Mouse (Mus musculus): ENCODE measurements around the gene Foxo6. TPM values are rescaled to one million over a fixed set of nuclear protein-coding genes. Genes with fewer than 3 reads are reported as not detected.
A peak's percentile ranks its signal among the peaks of the same experiment; 100 is the strongest.

Gene Foxo6
- polyA plus RNA-seq, 1 experiment: 0.76 TPM

DNA sequence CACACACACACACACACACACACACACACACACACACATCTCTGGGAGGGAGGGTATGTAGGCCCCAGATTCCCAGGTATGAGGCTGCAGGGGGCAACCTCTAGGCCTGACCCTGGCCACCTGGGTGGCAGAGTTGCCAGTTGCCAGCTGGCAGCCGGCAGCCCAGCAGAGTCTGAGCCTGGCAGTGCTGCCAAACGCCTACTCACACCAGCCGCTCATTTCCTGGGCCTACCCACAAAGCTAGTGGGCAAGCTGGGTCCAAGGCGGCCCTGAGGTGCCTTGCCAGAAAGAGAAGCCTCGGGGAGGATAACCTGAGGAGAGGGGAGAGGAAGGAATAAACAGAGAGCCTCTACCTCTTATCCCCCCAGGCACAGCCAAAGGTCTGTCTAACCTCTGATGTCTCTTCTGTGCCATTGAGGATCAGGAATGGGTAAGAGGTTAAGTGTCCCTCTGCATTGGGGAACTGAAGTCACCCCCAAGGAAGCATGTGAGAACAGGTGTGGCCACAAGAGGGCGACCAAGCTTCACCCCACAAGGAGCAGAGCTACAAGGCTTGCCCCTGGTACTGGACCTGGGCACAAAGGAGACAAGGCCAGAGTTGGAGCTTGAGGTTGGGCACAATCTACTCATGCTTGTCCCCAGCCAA is 61.9 kb downstream of the Foxo6 start:
- H3K4me3 ChIP-seq (ENCODE audit: insufficient read depth, poor library complexity, severe bottlenecking): no peak overlapping the region
- no peaks in the 10 kb centered on the region for H3K27me3 ChIP-seq (ENCODE audit: control insufficient read depth, insufficient read depth, insufficient read length)
- no peak overlapping the region for H3ac ChIP-seq (ENCODE audit: control insufficient read depth, insufficient read length, low read depth)
- H3K79me2 ChIP-seq (ENCODE audit: control insufficient read depth, insufficient read depth): no peaks in the 10 kb centered on the region
- no peaks in the 10 kb centered on the region for H3K79me3 ChIP-seq (ENCODE audit: low read depth)
- H3K36me3 ChIP-seq (ENCODE audit: control insufficient read depth, insufficient read depth): no peaks in the 10 kb centered on the region
- no peak for TF ChIP-seq MAX (IDR thresholded peaks at IDR 0.05)
- TF ChIP-seq CTCF (IDR thresholded peaks at IDR 0.05; ENCODE audit: control insufficient read depth, insufficient read depth, insufficient read length): peak; percentile 86

DNA sequence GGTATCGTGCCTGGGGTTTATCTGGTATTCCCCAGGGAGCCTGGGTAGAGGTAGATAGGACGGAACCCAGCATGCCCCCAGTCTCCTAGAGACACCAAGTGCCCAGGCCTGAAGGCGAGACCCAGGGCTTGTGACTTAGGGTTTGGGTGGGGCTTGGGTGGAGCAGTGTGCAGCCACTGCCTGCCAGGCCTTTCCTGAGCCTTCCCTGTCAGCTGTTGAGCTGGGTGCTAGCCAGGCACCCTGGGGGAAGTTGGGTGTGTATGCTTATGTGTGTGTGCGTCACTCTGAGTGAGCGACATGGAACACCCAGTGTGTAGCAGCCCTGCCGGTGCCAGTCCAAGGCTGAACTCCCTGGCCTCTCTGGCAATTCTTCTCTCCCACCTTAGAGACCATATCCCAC is 63.3 kb downstream of the Foxo6 start:
- Histone ChIP-seq H3K27me3 (ENCODE audit: control insufficient read depth, insufficient read depth, insufficient read length) (no peaks in the 10 kb centered on the region), H3K36me3 (ENCODE audit: control insufficient read depth, insufficient read depth) (no peaks in the 10 kb centered on the region), H3K4me3 (ENCODE audit: insufficient read depth, poor library complexity, severe bottlenecking) (no peak overlapping the region), H3ac (ENCODE audit: control insufficient read depth, insufficient read length, low read depth) (no peak overlapping the region), H3K79me2 (ENCODE audit: control insufficient read depth, insufficient read depth) (no peaks in the 10 kb centered on the region), H3K79me3 (ENCODE audit: low read depth) (no peaks in the 10 kb centered on the region)
- peak; percentile 82 for TF ChIP-seq MYOD1 (IDR thresholded peaks at IDR 0.05; ENCODE audit: control insufficient read depth, insufficient read length, low read depth)
- TF ChIP-seq FOSL1 (IDR thresholded peaks at IDR 0.05; ENCODE audit: insufficient read depth, low read length, poor library complexity, severe bottlenecking): no peak

- TF ChIP-seq USF1 (IDR thresholded peaks at IDR 0.05; ENCODE audit: low read depth): no peak
- TF ChIP-seq MYOD1 (IDR thresholded peaks at IDR 0.05; ENCODE audit: control insufficient read depth, insufficient read length, low read depth): no peak
- TF ChIP-seq MYOG (IDR thresholded peaks at IDR 0.05; ENCODE audit: control insufficient read depth, extremely low read depth, insufficient read length): no peak
- TF ChIP-seq FOSL1 (IDR thresholded peaks at IDR 0.05; ENCODE audit: insufficient read depth, low read length, poor library complexity, severe bottlenecking): no peak
- no peak for TF ChIP-seq MAX (IDR thresholded peaks at IDR 0.05)
- TF ChIP-seq CTCF (IDR thresholded peaks at IDR 0.05; ENCODE audit: control insufficient read depth, insufficient read depth, insufficient read length): no peak
- no peak for TF ChIP-seq CEBPB (IDR thresholded peaks at IDR 0.05; ENCODE audit: low read depth)
- Histone ChIP-seq H3K27me3 (ENCODE audit: control insufficient read depth, insufficient read depth, insufficient read length) (no peaks in the 10 kb centered on the region), H3K36me3 (ENCODE audit: control insufficient read depth, insufficient read depth) (no peaks in the 10 kb centered on the region), H3ac (ENCODE audit: control insufficient read depth, insufficient read length, low read depth) (no peak overlapping the region), H3K79me3 (ENCODE audit: low read depth) (no peaks in the 10 kb centered on the region), H3K4me3 (ENCODE audit: insufficient read depth, poor library complexity, severe bottlenecking) (no peak overlapping the region), H3K79me2 (ENCODE audit: control insufficient read depth, insufficient read depth) (no peaks in the 10 kb centered on the region)
Measured at GRCm38 (mm10) chr4:120223108-120223745, 63.9 kb downstream of the Foxo6 start.

GRCm38 (mm10) chr4:120221708-120222107 is 65.4 kb downstream of the Foxo6 start:
- Histone ChIP-seq H3K27me3 (ENCODE audit: control insufficient read depth, insufficient read depth, insufficient read length) (no peaks in the 10 kb centered on the region), H3K36me3 (ENCODE audit: control insufficient read depth, insufficient read depth) (no peaks in the 10 kb centered on the region), H3K4me3 (ENCODE audit: insufficient read depth, poor library complexity, severe bottlenecking) (no peak overlapping the region), H3K79me3 (ENCODE audit: low read depth) (no peaks in the 10 kb centered on the region), H3K79me2 (ENCODE audit: control insufficient read depth, insufficient read depth) (no peaks in the 10 kb centered on the region), H3ac (ENCODE audit: control insufficient read depth, insufficient read length, low read depth) (no peak overlapping the region)
- TF ChIP-seq USF1 (IDR thresholded peaks at IDR 0.05; ENCODE audit: low read depth) (no peak), FOSL1 (IDR thresholded peaks at IDR 0.05; ENCODE audit: insufficient read depth, low read length, poor library complexity, severe bottlenecking) (no peak), MAX (IDR thresholded peaks at IDR 0.05) (no peak), MYOD1 (IDR thresholded peaks at IDR 0.05; ENCODE audit: control insufficient read depth, insufficient read length, low read depth) (no peak), MYOG (IDR thresholded peaks at IDR 0.05; ENCODE audit: control insufficient read depth, extremely low read depth, insufficient read length) (no peak), CTCF (IDR thresholded peaks at IDR 0.05; ENCODE audit: control insufficient read depth, insufficient read depth, insufficient read length) (no peak), CEBPB (IDR thresholded peaks at IDR 0.05; ENCODE audit: low read depth) (no peak)

GRCm38 (mm10) chr4:120218878-120219277 is 68.3 kb downstream of the Foxo6 start:
- Histone ChIP-seq H3ac (ENCODE audit: control insufficient read depth, insufficient read length, low read depth) (no peak overlapping the region), H3K27me3 (ENCODE audit: control insufficient read depth, insufficient read depth, insufficient read length) (no peaks in the 10 kb centered on the region), H3K79me2 (ENCODE audit: control insufficient read depth, insufficient read depth) (no peaks in the 10 kb centered on the region), H3K79me3 (ENCODE audit: low read depth) (no peaks in the 10 kb centered on the region), H3K36me3 (ENCODE audit: control insufficient read depth, insufficient read depth) (no peaks in the 10 kb centered on the region), H3K4me3 (ENCODE audit: insufficient read depth, poor library complexity, severe bottlenecking) (no peak overlapping the region)
- TF ChIP-seq MYOD1 (IDR thresholded peaks at IDR 0.05; ENCODE audit: control insufficient read depth, insufficient read length, low read depth): no peak
- TF ChIP-seq MYOG (IDR thresholded peaks at IDR 0.05; ENCODE audit: control insufficient read depth, extremely low read depth, insufficient read length): no peak
- TF ChIP-seq FOSL1 (IDR thresholded peaks at IDR 0.05; ENCODE audit: insufficient read depth, low read length, poor library complexity, severe bottlenecking): no peak
- no peak for TF ChIP-seq MAX (IDR thresholded peaks at IDR 0.05)
- TF ChIP-seq USF1 (IDR thresholded peaks at IDR 0.05; ENCODE audit: low read depth): no peak
- TF ChIP-seq CTCF (IDR thresholded peaks at IDR 0.05; ENCODE audit: control insufficient read depth, insufficient read depth, insufficient read length): no peak
- TF ChIP-seq CEBPB (IDR thresholded peaks at IDR 0.05; ENCODE audit: low read depth): no peak

Other genes with a start within 250 kb of the Foxo6 start
- gene AL607142.1, start 222.4 kb downstream of the Foxo6 start, polyA plus RNA-seq (2012; fragmentation: generic; extraction: Trizol): not detected
- not detected for gene Edn2, start 126.1 kb downstream of the Foxo6 start, polyA plus RNA-seq (2012; fragmentation: generic; extraction: Trizol)
- 40.9 TPM for gene Scmh1, start 117.9 kb upstream of the Foxo6 start, polyA plus RNA-seq (2012; fragmentation: generic; extraction: Trizol)
- gene Slfnl1, start 244.9 kb upstream of the Foxo6 start, polyA plus RNA-seq (2012; fragmentation: generic; extraction: Trizol): 0.02 TPM